Mouse (Mus musculus) forebrain, postnatal 0 days (tissue): ENCODE data around the gene Mdh1b. TPM values are rescaled to one million over a fixed set of nuclear protein-coding genes. Genes with fewer than 3 reads are reported as not detected.
A peak's percentile ranks its signal among the peaks of the same experiment; 100 is the strongest.

ENCODE experiments used
- ATAC-seq: fragments of 200-750 bp; cut with Nextera tagmentation; 2 replicates; pipeline ENCODE4 v1.8.0; 2017; ENCODE audit warnings: mild to moderate bottlenecking, moderate library complexity
- DNase-seq: peaks from one replicate; pipeline ENCODE4 v3.0.0-alpha.2; 2015
- H3K27ac ChIP-seq: fragments of 300-500 bp; sonication (generic); 2 replicates; pipeline ENCODE4 v1.5.1; 2014; ENCODE audit warnings: low read depth, mild to moderate bottlenecking, antibody characterized with exemption, low read length, moderate library complexity, mixed read lengths
- H3K27me3 ChIP-seq: fragments of 300-500 bp; sonication (generic); 2 replicates; pipeline ENCODE4 v1.6.1; 2014; ENCODE audit warnings: mild to moderate bottlenecking, low read length, mixed read lengths; ENCODE audit not compliant: insufficient read depth
- H3K36me3 ChIP-seq: fragments of 300-500 bp; sonication (generic); 2 replicates; pipeline ENCODE4 v1.6.1; 2014; ENCODE audit warnings: mild to moderate bottlenecking, moderate library complexity; ENCODE audit not compliant: insufficient read depth
- H3K4me1 ChIP-seq: fragments of 300-500 bp; sonication (generic); 2 replicates; pipeline ENCODE4 v1.6.1; 2014; ENCODE audit warnings: antibody characterized with exemption; ENCODE audit not compliant: insufficient read depth
- H3K4me2 ChIP-seq: fragments of 300-500 bp; sonication (generic); 2 replicates; pipeline ENCODE4 v1.6.1; 2014; ENCODE audit warnings: low read depth, mild to moderate bottlenecking, moderate library complexity
- H3K4me3 ChIP-seq: fragments of 300-500 bp; sonication (generic); 2 replicates; pipeline ENCODE4 v1.5.1; 2014; ENCODE audit warnings: low read depth, low read length, mixed read lengths
- H3K9ac ChIP-seq: fragments of 300-500 bp; sonication (generic); 2 replicates; pipeline ENCODE4 v1.6.1; 2014; ENCODE audit warnings: mild to moderate bottlenecking
- H3K9me3 ChIP-seq: fragments of 300-500 bp; sonication (generic); 2 replicates; pipeline ENCODE4 v1.6.1; 2016; ENCODE audit warnings: low read length
- CTCF ChIP-seq: sonication (generic); IDR thresholded peaks from 2 replicates; pipeline ENCODE4 v1.5.1; 2016; ENCODE audit warnings: antibody characterized with exemption, control low read depth, low read depth
- WGBS: fragments of 180-500 bp; shearing (Covaris S2); extraction: QIAGEN DNeasy Blood & Tissue Kit; methylation state at CpG from one replicate; pipeline ENCODE4 v1.1.7; 2014; 5-methylcytosine and 5-hydroxymethylcytosine counted together
- polyA plus RNA-seq: library from polyadenylated mRNA; unstranded; fragments of >200 nt; fragmentation: Nextera tagmentation; extraction: Ambion mirVana; gene quantifications from 2 replicates; pipeline ENCODE4 v1.2.1, GENCODE M21; 2015
- total RNA-seq: library from RNA; depleted of rRNA; stranded (reverse); fragments of >200 nt; gene quantifications from 2 replicates; pipeline ENCODE4 v1.2.3, GENCODE M21; 2014; rRNA removed

The Mdh1b gene
- total and polyA plus RNA-seq, 2 experiments from 2014 or later: 0.86 to 1.6 TPM

DNA sequence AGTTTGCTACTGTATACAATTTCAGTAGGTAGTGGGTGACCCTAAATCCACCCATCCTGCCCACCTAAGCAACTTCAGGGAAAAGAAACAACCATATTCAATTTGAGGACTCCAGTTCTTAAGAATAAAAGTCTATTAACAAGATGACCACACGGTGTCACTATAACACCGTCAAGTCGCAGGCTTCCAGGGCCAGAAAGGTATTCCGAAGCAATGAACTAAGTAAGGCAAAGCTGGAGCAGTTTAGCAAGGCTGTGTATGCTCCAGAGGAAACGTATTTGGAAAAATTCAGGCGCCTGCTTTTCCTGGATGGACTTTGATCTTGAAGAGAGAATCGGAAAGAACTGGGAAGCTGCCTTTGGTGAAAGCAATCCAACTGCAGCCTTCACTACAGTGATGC lies 70.5 kb downstream of the Mdh1b start:
- 2% methylated on average over 7 of the region's 7 CpGs for WGBS
- H3K36me3 ChIP-seq: no peaks in the 10 kb centered on the region
- no peak overlapping the region for H3K4me2 ChIP-seq
- peak; percentile 88 for TF ChIP-seq CTCF
- no peak overlapping the region for H3K27ac ChIP-seq
- peak; percentile 81 for ATAC-seq
- peak; percentile 88 for DNase-seq
- no peak overlapping the region for H3K9ac ChIP-seq
- H3K4me3 ChIP-seq: no peak overlapping the region
- H3K9me3 ChIP-seq: no peaks in the 10 kb centered on the region
- H3K27me3 ChIP-seq: no peaks in the 10 kb centered on the region
- no peaks in the 10 kb centered on the region for H3K4me1 ChIP-seq

DNA sequence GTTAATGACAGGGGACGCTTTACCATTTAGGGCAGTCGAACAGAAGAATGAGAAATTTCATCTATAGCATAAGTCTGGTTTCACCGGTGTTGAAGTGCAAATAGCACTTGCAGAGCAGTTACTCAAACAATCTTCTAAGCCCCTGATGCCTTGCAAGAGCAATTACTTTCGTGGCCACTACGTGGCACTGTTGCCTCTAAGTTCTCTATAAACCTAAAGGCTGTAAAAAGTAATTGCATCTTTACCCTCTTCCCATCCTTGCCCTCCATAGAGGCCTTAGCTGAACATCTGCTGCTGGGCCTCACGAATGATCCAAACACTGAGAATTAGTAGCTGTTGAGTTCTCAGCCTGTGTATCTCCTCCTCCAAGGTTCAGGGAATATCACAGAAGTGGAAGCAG lies 72.1 kb downstream of the Mdh1b start:
- TF ChIP-seq CTCF: peak; percentile 84
- ATAC-seq (peak; percentile 64; the same call in 1 of the 2 replicates), DNase-seq (peak; percentile 87)
- Histone ChIP-seq H3K27ac (no peak overlapping the region), H3K9ac (no peak overlapping the region), H3K4me1 (no peaks in the 10 kb centered on the region), H3K4me2 (no peak overlapping the region), H3K9me3 (no peaks in the 10 kb centered on the region), H3K27me3 (no peaks in the 10 kb centered on the region), H3K36me3 (no peaks in the 10 kb centered on the region), H3K4me3 (no peak overlapping the region)
- 15% methylated on average over 6 of the region's 6 CpGs for WGBS

Other genes with a start within 250 kb of the Mdh1b start
- gene Gm39653, start 114.3 kb downstream of the Mdh1b start, total RNA-seq: not detected in 2 replicates
- gene Gm39653, start 114.3 kb downstream of the Mdh1b start, polyA plus RNA-seq: not detected in 2 replicates
- 0.08 TPM in 1 of 2 replicates, not detected in the other for gene Dytn, start 43.4 kb downstream of the Mdh1b start, total RNA-seq
- not detected in 2 replicates for gene Dytn, start 43.4 kb downstream of the Mdh1b start, polyA plus RNA-seq
- 16.0 and 18.5 TPM in 2 replicates for gene Fastkd2, start 296 bp upstream of the Mdh1b start, total RNA-seq
- 26.3 and 27.5 TPM in 2 replicates for gene Fastkd2, start 296 bp upstream of the Mdh1b start, polyA plus RNA-seq
- 0.15 and 0.62 TPM in 2 replicates for gene 4933402D24Rik, start 38.9 kb upstream of the Mdh1b start, total RNA-seq
- gene 4933402D24Rik, start 38.9 kb upstream of the Mdh1b start, polyA plus RNA-seq: 0.25 and 0.44 TPM in 2 replicates